Mouse (Mus musculus): ENCODE measurements around the gene Mrps12.

The Mrps12 gene

DNA sequence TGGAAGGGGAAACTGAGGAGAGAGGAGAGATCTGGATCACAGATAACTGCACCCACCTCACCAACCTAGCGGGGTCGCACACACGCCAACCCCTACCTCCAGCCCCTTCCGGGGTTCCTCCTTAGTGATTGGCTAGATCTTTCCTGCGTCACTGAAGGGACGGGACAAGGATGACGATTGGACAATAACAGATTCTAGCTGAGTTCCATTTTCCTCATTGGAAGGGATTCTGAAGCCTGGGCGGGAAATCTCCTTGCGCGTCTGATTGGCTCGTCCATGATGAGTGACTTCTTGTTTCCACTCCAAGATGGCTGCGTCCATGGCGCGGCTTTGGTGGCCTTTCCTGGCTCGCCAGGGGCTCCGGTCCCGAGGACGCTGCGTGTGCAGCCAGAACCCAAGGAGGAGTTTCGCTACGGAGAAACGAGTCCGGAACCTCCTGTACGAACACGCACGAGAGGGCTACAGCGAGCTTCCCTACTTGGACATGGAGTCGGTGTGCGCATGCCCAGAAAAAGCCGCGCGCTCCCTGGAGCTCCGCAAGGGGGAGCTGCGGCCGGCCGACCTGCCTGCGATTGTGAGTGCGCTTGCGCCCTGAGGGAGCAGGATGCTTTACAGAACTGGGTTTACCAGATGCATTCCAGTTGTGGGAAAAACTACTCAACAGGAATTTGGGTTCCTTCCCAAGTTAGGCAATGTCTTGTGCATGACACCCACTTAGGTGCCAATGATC, at the start of gene Mrps12, which contains the start of gene Sars2:
TSS of gene Mrps12 (minus strand) at position 112 of the 730 bp plus-strand sequence.
TSS of gene Sars2 (plus strand) at position 284 of the 730 bp plus-strand sequence.
- peak; percentile 98 for DNase-seq (ENCODE audit: low spot score)

DNA sequence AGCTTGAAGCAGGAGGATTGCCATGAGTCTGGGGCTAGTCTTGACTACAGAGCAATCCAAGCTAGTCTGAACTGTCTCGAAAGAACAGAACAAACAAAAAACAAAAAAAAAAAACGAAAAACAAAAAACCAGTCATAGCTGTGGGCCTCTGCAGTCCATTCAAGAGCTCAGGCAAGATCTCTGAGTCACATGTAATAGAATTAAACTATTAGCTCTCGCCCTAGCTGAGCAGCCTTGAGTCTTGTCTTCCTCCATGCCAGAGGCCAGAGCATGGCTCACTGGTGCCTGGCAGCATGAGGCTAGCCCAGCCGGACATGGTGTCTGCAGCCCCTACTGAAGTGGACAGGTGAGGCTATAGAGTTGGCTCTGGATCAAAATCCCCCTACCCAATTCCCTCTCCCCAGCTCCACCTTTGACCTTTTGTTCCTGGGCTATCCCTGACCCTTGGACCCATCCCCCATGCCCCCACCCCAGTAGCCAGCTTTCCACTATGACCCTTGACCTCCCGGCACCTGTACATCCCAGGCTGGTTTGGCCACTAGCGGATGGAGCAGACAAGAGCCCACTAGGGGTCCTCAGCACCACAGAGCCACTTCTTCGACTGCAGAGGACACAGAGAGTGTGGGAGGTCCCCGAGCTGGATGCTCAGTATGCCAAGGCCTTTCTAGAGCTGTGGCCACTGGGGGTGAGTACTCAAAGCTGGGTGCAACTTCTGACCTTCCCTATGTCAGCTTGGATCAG, 48.6 kb upstream of the Mrps12 start:
- DNase-seq (ENCODE audit: low spot score) = no peak

DNA sequence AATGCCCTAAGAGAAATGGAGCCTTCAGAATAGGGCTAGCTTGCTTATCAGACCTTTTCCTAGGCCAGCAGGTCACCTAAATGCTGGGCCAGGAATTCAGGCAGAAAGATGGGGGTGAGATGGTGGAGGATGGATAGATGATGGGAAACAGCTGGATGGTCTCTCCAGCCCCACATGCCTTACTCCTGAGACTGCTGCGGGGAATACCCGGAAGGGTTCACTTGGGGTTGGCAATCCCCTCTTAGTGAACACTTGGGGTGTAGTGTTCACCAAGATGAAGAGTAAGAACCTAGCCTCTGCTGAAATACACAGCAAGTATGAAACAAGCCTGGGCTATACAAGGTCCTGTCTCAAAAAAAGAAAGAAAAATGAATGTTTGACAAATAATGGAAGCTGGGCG, 47.6 kb upstream of the Mrps12 start:
- DNase-seq (ENCODE audit: low spot score) = no peak

DNA sequence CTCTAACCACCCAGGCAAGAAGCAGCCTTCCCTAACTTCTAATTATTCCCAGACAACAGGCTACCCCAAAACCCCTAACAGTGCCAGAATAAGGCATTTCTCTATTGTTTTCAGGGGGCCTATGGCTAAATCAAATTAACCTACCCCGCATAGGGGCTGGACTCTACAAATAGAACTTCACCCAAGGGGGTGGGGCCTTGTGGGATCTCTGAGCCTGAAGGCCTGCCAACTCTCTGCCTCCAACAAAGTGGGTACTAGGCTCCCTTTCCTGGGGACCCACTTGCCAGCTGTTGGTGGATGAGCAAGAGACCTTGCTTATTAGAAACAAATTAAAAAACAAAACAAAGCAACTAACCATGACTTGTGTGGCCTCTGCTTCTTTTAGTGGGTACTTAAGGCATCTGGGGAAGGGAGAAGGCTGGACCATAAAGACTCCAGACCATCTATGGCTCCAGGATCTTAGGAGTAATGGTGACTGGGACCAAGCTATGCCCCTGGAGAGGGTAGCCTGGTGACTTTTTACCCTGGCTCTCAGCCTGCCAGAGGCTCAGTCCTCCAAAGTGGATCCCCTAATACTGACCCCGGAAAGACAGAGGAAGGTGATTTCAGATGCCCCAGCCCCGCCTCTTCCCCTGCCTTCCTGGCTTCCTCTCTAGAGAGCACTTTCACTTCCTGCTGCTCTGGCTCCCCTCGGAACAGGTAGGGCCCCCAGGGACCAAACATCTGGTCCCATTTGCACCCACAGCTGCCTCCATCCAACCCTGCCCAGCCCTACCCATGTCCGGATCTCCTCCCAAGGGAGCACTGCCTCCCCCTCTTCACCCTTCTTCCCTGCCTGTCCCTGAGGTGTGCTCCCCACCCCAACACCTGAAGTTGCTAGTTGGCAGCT, 46.9 kb upstream of the Mrps12 start, which contains the start of gene Rinl:
TSS of gene Rinl (plus strand) at position 663 of the 889 bp plus-strand sequence.
- peak; percentile 63 for DNase-seq (ENCODE audit: low spot score)

DNA sequence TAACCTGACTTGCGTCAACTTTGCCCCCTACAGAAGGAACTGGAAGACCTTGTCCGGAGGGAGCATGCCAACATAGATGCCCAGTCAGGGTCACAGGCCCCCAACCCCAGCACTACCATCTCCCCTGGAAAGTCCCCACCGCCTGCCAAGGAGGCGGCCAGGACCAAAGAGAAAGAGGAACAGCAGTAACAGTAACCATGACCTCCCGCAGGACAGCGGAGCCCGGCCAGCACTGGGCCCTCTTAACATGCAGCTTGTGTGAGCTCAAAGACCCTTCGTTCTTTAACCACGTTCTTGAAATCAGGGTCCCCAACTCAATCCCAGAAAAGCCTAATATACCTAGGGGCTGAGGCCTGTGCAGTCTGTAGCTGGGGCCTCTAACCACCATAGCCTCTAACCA, 46.3 kb upstream of the Mrps12 start:
- no peak for DNase-seq (ENCODE audit: low spot score)

DNA sequence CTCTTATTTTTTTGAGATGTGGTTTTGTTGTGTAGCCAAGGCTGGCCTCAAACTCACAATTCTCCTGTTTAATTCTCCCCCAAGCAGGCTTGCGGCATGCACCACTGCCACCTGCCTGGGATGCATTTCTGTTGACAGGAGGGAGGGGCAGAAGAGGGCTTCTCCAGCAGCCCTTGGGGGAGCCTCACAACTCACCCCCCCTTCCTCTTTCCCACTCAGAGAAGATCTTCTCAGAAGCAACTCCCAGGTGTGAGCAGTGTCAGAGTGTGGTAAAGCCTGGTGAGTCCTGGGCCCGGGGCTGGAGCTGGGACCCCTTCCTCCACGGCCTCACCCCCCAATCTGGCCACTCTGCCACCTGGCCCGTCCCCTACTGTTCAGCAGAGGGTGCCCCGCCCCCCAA, 43.5 kb upstream of the Mrps12 start:
- DNase-seq (ENCODE audit: low spot score) = no peak

DNA sequence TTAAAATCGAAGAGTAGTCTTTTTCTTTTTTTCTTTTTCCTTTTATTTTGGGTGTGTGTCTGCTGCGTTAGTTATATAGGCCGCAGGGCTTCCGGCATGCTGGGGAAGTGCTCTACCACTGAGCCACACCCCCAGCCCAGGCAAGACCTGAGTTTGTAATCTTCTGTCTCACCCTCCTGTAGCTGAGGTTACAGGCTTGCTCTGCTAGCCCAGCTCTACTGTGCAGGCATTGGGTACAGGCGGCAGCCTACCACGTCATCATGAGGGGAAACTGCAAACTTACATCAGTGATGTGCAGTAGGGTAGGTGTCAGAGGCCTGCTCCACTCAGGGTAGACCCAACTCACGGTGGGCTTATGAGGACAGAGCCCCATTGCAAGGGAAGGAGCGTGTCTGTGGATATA, 39.6 kb upstream of the Mrps12 start:
- peak; percentile 57 for DNase-seq (ENCODE audit: low spot score)

DNA sequence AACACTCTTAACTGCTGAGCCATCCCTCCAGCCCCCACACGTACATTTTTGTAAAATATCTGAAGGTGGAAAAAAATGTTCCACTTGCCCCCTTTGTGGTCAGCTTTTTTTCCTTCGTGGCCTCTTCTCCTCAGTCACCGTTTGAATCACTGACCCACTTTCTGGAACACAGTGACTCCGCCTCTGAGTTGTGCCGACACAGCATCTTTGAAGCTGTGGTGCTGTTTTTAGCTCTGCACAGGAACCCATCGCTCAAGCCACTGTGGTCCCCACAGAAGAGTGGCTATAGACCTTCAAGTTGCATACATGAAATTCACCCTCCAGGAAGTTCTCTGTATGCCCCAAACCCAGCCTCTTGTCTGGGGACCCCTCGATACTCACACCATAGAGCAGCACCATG, 39.2 kb upstream of the Mrps12 start:
- DNase-seq (ENCODE audit: low spot score) = no peak

DNA sequence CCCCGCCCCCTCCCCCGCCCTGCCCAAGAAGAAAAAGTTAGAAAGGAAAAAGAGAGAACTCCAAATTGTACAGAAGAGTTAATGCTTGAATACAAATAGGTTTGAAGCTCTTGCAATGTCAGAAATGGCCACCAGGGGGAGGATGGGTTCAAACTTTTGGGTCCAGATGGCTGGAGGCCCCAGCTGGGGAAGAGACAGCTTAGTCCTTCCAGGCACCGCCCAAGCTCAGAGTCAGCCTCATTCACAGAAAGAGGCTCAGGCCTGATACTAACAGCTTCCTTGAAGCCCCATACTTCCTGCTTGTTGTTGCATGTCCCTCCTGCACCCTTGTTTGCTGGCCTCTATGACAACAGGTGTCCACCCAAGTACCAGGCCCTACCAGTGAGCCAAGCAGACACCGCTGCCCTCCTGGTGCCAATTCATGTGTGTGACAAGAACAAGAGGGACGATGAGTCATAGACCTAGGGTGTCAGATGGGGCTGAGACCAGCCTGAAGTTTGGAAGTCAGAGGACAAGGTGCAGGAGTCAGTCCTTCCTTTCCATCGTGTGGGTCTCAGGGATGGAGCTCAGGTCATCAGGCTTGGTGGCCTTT, 38.5 kb upstream of the Mrps12 start:
- DNase-seq (ENCODE audit: low spot score) = peak; percentile 89

DNA sequence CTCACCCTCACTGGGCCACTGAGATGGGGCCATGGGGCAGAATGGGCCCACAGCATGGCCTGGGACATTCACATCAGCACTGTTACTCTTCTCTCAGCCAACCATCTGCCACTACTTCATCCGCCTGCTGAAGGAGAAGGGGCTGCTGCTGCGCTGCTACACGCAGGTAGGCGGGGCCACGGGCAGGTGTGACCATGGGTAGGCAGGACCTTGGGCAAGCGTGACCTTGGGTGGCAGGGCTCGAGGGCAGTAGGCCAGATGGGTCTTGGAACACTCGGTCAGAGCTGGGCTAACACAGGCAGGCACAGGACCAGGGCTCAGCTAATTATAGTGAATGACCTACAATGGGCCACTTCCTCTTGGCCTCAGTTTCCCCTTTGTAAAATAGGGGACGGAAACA, 37.2 kb upstream of the Mrps12 start:
- no peak for DNase-seq (ENCODE audit: low spot score)

DNA sequence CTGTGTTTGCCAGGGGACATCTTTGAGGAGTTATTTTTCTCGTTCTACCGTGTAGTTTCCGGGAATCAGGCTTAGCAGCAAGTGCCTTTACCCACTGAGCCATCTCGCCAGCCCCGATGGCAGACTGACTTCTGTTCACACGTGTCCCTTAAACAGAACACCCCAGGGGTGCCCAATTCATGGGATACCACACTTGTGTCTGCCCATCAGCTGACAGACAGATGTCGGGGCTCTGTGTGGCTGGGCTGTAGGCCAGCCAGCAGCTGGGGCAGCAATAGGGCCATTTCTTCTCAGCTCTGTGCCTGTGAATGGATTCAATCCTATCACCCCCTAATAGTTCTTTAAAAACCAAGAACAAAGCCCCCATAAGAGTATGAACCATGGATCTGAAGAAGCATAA, 33.5 kb upstream of the Mrps12 start:
- no peak for DNase-seq (ENCODE audit: low spot score)

DNA sequence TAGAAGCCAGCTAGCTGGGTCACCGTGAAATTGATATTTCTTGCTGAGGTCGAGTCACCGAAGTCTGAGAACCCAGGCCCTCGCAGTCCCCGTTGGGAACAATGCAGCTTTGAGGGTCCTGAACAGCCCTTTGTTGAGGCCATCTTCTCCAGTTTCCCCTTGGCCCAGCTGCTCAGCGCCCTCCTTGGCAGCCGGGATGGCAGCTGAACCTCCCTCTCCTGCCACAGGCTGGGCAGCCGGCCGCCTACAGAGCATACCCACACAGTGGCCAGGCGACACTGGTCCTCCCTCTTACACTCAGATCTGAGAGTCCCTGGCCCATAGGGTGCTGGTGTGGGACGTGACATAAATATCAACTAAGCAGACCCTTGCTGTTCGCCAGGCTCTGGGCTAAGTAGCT, 32.5 kb upstream of the Mrps12 start:
- no peak for DNase-seq (ENCODE audit: low spot score)

DNA sequence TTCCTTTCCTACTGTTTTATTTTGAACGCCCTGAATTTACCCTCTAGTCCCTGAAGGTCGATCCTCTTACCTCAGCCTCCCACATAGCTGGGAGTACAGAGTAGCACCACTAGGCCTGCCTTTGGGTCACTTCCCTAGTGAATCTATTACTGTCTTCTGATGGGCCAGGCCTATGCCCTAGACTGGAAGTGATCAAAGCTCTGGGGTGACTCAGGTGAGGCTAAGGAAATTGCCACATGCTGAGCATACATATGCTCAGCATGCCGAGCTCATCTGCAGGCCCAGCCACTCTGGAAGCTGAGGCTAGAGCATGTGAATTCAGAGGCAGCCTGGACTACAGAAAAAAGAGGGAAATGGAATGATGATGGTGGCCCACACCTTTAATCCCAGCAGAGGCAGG, 31.5 kb upstream of the Mrps12 start:
- DNase-seq (ENCODE audit: low spot score) = no peak

DNA sequence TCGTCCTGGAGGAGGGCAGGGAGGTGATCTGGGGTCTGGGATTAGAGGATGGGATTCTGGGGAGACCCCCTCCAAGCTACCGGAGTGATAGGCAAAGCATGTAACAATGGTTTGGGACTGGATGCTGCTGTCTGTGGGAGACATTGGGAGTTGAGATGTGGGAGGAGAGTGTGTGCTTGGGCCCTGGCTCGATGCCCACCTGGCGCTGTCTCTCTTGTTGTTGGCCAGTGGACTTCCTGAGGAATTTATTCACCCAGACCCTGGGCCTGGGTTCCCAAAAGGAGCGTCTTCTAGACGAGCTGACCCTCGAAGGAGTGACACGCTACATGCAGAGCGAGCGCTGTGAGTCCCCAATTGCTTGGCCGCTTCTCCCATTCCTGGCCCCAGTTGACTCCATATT, 30.2 kb upstream of the Mrps12 start:
- no peak for DNase-seq (ENCODE audit: low spot score)

DNA sequence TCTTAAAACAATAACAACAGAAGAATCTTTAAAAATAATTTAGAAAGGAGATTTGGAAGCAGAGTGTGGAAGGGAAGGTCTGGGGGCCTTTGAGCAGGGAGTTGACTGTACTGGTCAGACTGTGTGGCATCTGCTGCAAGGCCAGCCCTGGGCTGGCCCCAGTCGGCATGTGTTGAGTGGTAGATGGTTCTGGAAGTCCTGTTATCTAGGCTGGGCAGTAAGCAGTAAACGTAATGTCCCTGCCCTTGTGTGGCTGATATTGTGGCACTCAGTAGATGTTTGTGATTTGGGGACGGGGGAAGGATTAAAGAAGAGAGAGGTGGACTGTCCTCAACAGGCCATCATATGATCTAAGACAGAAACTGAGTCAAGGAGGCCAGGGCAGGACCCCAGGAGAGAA, 28.7 kb upstream of the Mrps12 start:
- DNase-seq (ENCODE audit: low spot score) = no peak

DNA sequence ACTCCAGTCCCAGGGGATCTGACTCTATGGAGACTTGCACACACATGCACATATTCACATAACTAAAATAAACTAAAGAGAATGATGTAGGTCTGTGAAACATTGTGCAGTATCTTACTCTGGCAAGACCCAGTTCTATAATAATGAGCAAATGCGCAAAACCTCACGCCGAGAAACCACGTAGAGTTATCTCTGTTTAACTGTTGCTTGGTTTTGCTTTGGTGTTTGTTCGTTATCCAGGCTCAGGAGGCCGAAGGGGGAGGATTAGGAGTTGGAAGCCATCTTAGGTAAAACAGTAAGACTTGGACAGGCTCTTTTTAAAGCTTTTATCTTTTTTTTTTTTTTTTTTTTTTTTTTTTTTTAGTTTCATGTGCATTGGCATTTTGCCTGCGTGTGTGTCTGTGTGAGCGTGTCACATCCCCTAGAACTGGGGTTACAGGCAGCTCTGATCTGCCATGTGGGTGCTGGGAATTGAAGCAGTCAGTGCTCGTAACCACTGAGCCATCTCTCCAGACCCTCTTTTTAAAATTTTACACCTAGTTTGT, 27.9 kb upstream of the Mrps12 start:
- DNase-seq (ENCODE audit: low spot score) = no peak

DNA sequence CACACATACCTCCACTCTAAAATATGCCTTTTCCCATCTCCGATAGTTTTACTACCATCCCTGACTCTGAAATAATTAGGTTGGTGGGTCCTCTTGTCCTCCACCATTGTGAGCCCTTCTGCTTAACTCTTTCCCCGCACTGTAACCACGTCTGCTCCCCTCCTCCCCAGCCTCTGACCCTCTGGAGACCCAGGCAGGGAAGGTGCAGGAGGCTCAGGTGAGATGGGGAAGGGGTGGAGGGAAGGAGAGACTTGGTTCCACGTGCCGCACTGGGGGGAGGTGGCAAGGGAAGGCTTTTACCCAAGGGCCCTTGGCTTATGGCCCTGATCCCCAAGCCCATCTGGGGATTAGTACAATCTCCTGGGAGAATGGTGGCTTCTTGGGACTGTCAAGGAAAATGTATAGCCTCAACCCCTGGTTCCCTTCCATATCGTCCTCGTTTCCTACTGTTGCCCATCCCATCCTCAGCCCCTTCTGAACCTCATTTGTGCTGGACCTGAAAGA, 25.9 kb upstream of the Mrps12 start, which contains the start of gene Nfkbib:
TSS of gene Nfkbib (minus strand) at position 51 of the 504 bp plus-strand sequence.
- DNase-seq (ENCODE audit: low spot score) = no peak

DNA sequence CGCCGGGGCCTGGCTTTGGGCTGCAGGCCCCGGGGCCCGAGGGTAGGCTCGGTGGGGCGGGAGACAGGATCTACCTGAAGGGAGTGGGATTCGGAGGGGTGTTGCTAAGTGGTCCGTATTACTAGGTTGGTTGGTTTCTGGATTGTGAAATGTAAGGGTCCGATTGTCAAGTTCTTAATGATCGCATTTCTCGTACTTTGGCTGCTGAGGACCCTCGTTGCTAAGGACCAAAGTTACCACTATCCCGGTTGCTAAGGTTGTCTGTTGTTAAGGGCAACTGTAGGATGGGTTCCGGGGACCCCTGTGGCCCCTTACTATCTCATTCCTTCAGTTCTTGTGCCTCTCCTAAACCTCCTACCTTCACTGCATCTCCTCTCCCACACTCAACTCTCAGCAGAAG, 25.3 kb upstream of the Mrps12 start:
- DNase-seq (ENCODE audit: low spot score) = no peak

DNA sequence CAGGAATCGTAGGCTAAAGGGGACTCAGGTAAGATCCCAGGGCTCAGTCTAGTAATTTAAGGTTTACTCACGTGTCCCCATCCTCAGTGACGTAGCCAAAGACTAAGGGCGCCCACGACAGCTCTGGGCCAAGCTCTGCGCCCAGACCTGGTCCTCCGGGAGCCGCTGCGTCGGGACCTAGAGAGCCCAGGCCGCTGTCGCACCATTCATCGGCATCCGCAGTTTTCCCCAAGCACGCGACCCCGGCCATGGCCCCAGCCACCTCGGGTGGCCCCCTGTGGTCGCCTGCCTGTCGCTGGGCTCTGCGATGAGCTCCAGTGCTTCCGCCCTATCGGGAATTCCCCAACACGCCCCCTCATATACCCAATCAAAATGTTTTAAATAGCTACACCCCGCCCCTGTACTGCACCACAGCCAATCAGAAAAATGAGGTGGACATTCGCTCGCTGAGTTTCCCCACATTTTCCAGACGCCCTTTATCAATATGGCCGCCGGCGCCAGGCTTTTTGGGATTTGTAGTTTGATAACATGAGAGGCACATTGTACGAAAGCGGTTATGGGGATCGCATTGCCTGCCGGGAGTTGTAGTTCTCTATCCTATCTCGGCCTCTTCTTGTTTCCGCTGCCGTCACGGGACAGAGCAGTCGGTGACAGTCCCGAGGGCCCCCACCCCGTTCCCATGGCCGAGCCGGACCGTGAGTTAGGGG, 24.7 kb upstream of the Mrps12 start, which contains the start of gene Sirt2:
TSS of gene Sirt2 (plus strand) at position 563 of the 707 bp plus-strand sequence.
- peak; percentile 100 for DNase-seq (ENCODE audit: low spot score)

DNA sequence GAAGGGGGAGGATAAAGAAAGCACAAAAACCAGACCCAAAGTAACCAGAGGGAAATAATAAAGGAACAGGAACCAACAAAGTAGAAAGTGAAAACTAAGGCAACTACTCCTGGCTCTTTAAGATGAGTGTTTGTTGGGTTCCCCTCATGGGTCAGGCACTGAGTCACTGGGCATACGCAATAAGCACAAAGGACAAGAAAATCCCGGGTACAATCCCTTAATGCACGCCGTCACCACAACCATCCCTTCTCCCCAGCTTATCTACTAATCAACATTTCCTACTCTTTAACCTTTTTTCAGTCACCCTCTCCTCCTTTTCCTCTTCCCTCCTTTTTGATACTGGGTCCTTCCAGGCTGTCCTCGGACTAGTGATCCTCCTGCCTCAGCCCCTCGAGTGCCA, 23.6 kb upstream of the Mrps12 start:
- DNase-seq (ENCODE audit: low spot score) = no peak

DNA sequence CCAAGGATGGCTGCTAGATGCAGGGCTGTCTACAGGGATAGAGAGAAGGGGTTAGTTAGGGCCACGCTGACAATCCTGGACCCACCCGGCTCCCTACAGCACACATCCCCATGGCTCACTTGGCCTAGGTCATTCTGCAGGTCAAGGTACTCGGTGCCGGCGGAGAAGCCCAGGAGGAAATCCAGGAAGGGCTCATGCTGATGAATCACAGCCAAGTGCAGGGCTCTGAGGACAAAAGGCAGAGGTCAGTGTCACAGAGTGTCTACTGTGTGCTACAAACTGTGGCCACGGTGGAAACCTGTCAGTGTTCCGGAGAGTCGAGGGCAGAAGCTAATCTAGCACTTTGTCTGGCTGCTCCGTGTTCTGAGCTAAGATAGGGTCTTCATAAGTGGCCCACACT, 20.3 kb upstream of the Mrps12 start:
- no peak for DNase-seq (ENCODE audit: low spot score)
